Mouse (Mus musculus): ENCODE measurements around the gene Stk24.

Gene Stk24

GRCm38 (mm10) chr14:121246048-121246731, 133.6 kb downstream of the Stk24 start:
- POLR2A ChIA-PET = interaction anchor here (0.5 to 2.1 kb wide), 7 partner anchors 9 to 932 kb away, joined by 3 to 10 read pairs (median 3); no protein-coding TSS in a partner anchor
- CTCF ChIA-PET = interaction anchor here in 3 of 4 experiments (0.8 to 1.5 kb wide), 5 partner anchors 13 to 297 kb away, joined by 3 to 5 read pairs (median 3); no protein-coding TSS in a partner anchor

GRCm38 (mm10) chr14:121244104-121244503, 135.7 kb downstream of the Stk24 start:
- ChIA-PET POLR2A (interaction anchor here in 1 of 4 experiments (1.0 kb wide), 1 partner anchor 11 kb away, joined by 3 read pairs; no protein-coding TSS in a partner anchor), CTCF (interaction anchor here in 2 of 4 experiments (1.1 to 2.2 kb wide), 2 partner anchors 15 to 16 kb away, joined by 4 to 6 read pairs; no protein-coding TSS in a partner anchor)

- POLR2A ChIA-PET = no interaction called here
- CTCF ChIA-PET = no interaction called here
These were observed 140.4 kb downstream of the Stk24 start for GRCm38 (mm10) chr14:121239386-121239785.

- CTCF ChIA-PET = interaction anchor here in 1 of 4 experiments (2.0 kb wide), 1 partner anchor 21 kb away, joined by 5 read pairs; no protein-coding TSS in a partner anchor
- POLR2A ChIA-PET = no interaction called here
These were observed 141.1 kb downstream of the Stk24 start for GRCm38 (mm10) chr14:121238727-121239126.

GRCm38 (mm10) chr14:121236736-121237135, 143.1 kb downstream of the Stk24 start:
- POLR2A ChIA-PET = interaction anchor here in 1 of 4 experiments (1.2 kb wide), 1 partner anchor 18 kb away, joined by 3 read pairs; no protein-coding TSS in a partner anchor
- CTCF ChIA-PET = interaction anchor here in 2 of 4 experiments (1.2 to 2.0 kb wide), 2 partner anchors 18 to 23 kb away, joined by 3 to 5 read pairs; no protein-coding TSS in a partner anchor

Measured in embryonic stem cell, embryonic (primary cell).